Mouse (Mus musculus): ENCODE measurements around the gene Nop53.
A peak's percentile ranks its signal among the peaks of the same experiment; 100 is the strongest.
"Not testable (repeated sequence)": the region's sequence is repeated elsewhere in the genome, so short reads cannot be mapped to it uniquely, and the experiment has no call there.

The Nop53 gene

GRCm38 (mm10) chr7:15918371-15918770, 27.5 kb downstream of the Nop53 start:
- no peak for DNase-seq

GRCm38 (mm10) chr7:15916996-15917395, 28.9 kb downstream of the Nop53 start:
- DNase-seq = no peak

- no peak for DNase-seq
Observed at GRCm38 (mm10) chr7:15916134-15916723, 29.6 kb downstream of the Nop53 start.

- DNase-seq = not testable (repeated sequence)
Observed at GRCm38 (mm10) chr7:15915695-15916094, 30.2 kb downstream of the Nop53 start.

- DNase-seq = no peak
Observed at GRCm38 (mm10) chr7:15914751-15915150, 31.1 kb downstream of the Nop53 start.

- DNase-seq = peak; percentile 28 to 40
Observed at GRCm38 (mm10) chr7:15914252-15914651, 31.6 kb downstream of the Nop53 start.

- DNase-seq = peak; percentile 59 to 64
Observed at GRCm38 (mm10) chr7:15912183-15912582, 33.7 kb downstream of the Nop53 start.

- DNase-seq = no peak
Observed at GRCm38 (mm10) chr7:15910521-15910920, 35.4 kb downstream of the Nop53 start.

- DNase-seq = no peak
Observed at GRCm38 (mm10) chr7:15907971-15908590, 37.8 kb downstream of the Nop53 start.

GRCm38 (mm10) chr7:15906602-15907001, 39.3 kb downstream of the Nop53 start:
- DNase-seq = no peak

GRCm38 (mm10) chr7:15905861-15906260, 40.0 kb downstream of the Nop53 start:
- no peak for DNase-seq

- DNase-seq = no peak
Observed at GRCm38 (mm10) chr7:15901366-15902048, 44.4 kb downstream of the Nop53 start.

- no peak for DNase-seq
Observed at GRCm38 (mm10) chr7:15894251-15894650, 51.6 kb downstream of the Nop53 start.
